Mouse (Mus musculus): ENCODE results near the gene Ttf2.

- TF ChIP-seq CTCF (IDR thresholded peaks at IDR 0.05; ENCODE audit: low read depth, low read length) (no peak), POLR2A (IDR thresholded peaks at IDR 0.05; ENCODE audit: extremely low read depth, insufficient read depth, low read length) (no peak)
These were observed 41.2 kb upstream of the Ttf2 start for GRCm38 (mm10) chr3:101010589-101011202.
